Mouse (Mus musculus) lung, adult 2 months (tissue): ENCODE data around the gene Snx29. TPM values are rescaled to one million over a fixed set of nuclear protein-coding genes. Genes with fewer than 3 reads are reported as not detected.
A peak's percentile ranks its signal among the peaks of the same experiment; 100 is the strongest.
"Not testable (repeated sequence)": the region's sequence is repeated elsewhere in the genome, so short reads cannot be mapped to it uniquely, and the experiment has no call there.

Experiments
- DNase-seq: peaks from one replicate; pipeline ENCODE4 v3.0.0; 2022
- H3K4me1 ChIP-seq: fragments of 200-500 bp; 2 replicates; pipeline ENCODE4 v1.6.1; 2011; ENCODE audit warnings: low read length; ENCODE audit not compliant: control insufficient read depth, insufficient read depth
- H3K4me3 ChIP-seq: fragments of 200-500 bp; replicated peaks from 2 replicates; pipeline ENCODE3; 2011; ENCODE audit warnings: low read depth, mild to moderate bottlenecking, control low read depth, low read length; ENCODE audit errors: extremely low read depth
- CTCF ChIP-seq: fragments of 200-500 bp; IDR thresholded peaks from 2 replicates; pipeline ENCODE4 v1.5.1; 2011; ENCODE audit warnings: mild to moderate bottlenecking, low read length, control low read depth; ENCODE audit not compliant: insufficient read depth
- POLR2A ChIP-seq: fragments of 200-500 bp; IDR thresholded peaks from 2 replicates; pipeline ENCODE4 v1.6.1; 2011; ENCODE audit warnings: low read depth, mild to moderate bottlenecking, control low read depth, low read length, borderline replicate concordance; ENCODE audit errors: extremely low read depth
- WGBS: fragments of 180-500 bp; shearing (Covaris S2); methylation state at CpG from one replicate; pipeline ENCODE4 v1.1.7; 2018; 5-methylcytosine and 5-hydroxymethylcytosine counted together
- polyA plus RNA-seq: library from polyadenylated mRNA; depleted of rRNA; stranded (reverse); fragments of >200 nt; gene quantifications from 2 replicates; pipeline ENCODE4 v1.2.3, GENCODE M21; 2012

Gene Snx29
- polyA plus RNA-seq, 1 experiment, result 10.6 TPM

DNA sequence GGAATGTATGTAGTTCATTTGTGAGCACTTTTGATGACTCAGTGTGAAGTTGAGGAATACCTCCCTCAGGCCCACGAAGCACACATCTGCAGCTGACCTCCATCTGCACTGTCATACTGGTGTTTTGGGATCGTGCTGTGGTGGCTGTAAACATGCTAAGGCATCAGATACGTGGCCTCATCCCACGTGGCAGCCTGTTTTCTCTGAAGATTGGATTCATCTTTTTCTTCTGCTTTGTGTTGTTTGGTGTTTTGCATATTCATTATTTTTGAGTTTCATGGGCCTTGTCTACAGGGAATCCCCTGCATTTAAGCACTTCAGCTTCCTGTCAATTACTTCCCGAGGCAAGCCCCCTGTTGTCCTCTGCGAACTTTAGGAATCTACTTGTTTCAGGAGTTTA is 246.4 kb downstream of the Snx29 start:
- no peaks in the 10 kb centered on the region; the same call in 1 of the 2 replicates for H3K4me1 ChIP-seq
- H3K4me3 ChIP-seq, result no peak overlapping the region
- no peak for DNase-seq
- WGBS, result 83% methylated on average over 6 of the region's 6 CpGs
- TF ChIP-seq POLR2A (no peak), CTCF (no peak)

DNA sequence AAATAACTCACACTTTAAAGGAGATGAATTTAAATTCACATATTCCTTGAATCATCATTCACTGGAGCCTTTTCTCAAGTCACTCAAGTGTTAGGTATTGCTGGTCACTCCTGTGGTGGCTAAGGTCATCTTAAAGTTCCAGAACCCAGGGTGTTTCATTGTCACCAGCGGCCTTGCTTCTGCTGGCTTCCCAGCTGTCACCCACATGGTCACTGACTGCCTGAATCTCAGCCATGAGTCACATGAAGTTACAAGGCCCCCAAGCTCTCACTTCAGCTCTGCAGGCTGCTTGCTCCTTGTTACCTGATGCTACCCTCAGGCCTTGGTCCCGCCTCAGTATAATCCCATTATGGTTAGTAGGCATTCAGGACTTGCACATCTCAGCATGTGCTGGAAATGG is 247.4 kb downstream of the Snx29 start:
- 93% methylated on average over 2 of the region's 2 CpGs for WGBS
- no peak for TF ChIP-seq POLR2A
- no peak for TF ChIP-seq CTCF
- no peak for DNase-seq
- no peak overlapping the region for H3K4me3 ChIP-seq
- no peaks in the 10 kb centered on the region; the same call in 1 of the 2 replicates for H3K4me1 ChIP-seq

DNA sequence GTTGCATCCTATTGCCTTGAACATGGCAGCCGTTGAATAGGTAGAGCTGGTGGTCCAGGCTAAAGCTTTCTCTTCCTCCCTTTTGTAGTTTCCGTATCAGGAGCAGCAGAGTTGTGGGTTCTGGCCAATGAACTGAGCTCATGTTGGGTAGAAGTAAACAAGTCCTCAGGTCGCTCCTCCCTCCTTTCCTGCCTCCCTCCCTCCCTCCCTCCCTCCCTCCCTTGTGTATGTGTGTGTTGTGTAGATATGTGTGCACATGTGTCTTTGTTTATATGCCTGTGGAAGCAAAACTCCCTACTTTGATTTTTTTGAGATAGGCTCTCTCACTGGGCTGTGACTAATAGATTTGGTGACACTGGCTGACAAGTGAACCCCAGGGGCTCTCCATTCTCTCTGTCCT is 251.8 kb downstream of the Snx29 start:
- WGBS, result 73% methylated on average over 3 of the region's 3 CpGs
- TF ChIP-seq POLR2A, result no peak
- TF ChIP-seq CTCF, result no peak
- no peak for DNase-seq
- Histone ChIP-seq H3K4me3 (no peak overlapping the region), H3K4me1 (no peaks in the 10 kb centered on the region)

DNA sequence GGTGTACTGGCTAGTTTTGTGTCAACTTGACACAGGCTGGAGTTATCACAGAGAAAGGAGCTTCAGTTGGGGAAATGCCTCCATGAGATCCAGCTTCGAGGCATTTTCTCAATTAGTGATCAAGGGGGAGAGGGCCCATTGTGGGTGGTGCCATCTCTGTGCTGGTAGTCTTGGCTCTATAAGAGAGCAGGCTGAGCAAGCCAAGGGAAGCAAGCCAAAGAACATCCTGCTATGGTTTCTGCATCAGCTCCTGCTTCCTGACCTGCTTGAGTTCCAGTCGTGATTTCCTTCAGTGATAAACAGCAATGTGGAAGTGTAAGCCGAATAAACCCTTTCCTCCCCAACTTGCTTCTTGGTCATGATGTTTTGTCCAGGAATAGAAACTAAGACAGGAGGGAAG is 253.0 kb downstream of the Snx29 start:
- not testable (repeated sequence) for DNase-seq, H3K4me3 ChIP-seq, H3K4me1 ChIP-seq
- WGBS, result 37% methylated on average over 3 of the region's 3 CpGs

DNA sequence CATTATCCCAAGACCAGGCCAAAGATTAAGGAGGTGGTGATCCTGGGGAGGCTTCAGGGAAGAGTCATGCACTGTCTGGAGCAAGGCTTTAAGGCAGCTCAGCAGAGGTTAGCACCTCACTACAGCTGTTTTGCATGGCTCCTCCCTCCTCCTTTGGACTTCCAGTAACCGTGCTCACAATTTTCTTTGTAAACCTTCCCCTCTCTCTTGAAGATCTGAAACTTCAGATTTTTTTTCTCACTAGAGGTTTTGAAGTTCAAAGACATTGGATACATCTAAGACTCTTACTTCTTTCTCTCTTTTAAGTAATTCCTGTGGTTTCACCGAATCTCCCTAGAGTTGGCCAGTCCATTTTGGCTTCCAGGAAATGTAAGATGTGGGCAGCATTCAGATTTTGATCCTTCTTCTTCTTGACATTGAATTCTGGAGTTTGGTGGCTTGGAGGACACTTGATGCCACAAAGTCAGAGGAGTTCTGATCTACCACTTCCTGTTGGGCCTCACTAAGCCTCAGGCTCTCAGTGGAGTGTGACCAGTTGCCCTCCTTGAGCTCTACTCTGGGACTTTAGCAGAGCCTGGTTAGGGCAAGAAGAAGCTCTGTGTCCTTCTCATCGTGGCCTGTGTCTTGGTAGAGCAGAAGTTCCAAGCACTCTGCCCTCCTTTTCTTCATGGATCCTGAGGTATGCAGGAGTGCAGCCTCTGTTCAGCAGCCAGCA is 255.0 kb downstream of the Snx29 start:
- 66% methylated on average over 3 of the region's 3 CpGs for whole genome bisulfite sequencing

DNA sequence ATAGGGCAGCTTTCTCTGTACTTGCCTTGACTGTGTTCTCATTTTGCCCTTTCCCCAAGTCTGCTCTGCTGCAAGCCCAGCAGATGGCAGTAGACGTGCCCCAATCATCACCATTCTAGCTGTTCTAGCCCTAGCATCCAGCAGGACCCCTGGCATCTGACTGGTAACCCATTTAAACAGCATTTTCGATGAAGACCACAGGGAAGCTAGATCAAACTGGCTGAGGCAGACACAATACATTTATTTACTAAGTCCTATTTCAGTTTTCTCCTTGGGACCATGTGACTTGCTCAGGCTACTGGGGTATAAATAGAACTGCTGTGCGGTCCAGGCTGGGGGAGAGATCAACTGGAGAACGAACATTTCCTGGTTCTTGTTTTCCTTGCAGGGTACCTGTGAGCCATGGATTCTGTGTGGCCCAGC is 257.0 kb downstream of the Snx29 start:
- peak; percentile 72 for TF ChIP-seq CTCF
- no peak for TF ChIP-seq POLR2A
- WGBS, result 43% methylated on average over 4 of the region's 4 CpGs
- DNase-seq, result no peak
- no peak overlapping the region for H3K4me3 ChIP-seq
- H3K4me1 ChIP-seq, result no peaks in the 10 kb centered on the region

More for the DNA sequence above, 255.0 kb downstream of the Snx29 start:
- Histone ChIP-seq H3K4me3 (no peak overlapping the region), H3K4me1 (no peaks in the 10 kb centered on the region)
- DNase-seq, result no peak
- TF ChIP-seq POLR2A, result no peak
- TF ChIP-seq CTCF, result no peak

DNA sequence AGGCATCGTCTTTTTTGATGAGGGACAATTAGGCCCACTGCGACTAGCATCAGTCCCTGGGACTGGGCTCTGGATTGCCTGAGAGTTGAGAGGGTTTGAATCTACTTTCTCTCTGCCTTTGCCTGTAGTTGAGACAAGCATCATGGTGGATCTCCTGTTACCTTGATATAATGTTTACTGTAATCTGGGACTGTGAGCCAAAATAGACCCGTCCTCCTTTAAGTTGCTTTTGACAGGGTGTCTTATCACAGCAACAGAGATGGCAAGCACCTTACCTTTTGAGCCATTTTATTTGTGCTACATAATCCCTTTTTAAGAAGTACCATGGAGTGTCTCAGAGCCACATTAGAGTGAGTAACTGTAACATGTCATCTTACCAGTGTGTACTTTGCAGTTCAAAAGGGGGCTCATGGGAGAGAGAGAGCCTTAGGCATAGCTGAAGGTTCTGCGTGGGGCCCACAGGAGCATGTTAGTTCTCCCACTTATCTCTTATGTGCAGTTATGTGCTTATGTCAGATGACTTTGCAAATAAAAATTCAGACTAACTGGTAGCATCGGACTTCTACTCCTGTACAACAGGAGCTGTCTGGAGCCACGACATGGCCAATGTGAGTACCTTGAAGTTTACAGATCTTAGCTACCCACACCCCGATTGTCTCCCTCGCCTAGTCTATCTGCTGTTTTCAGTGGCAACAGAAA is 261.4 kb downstream of the Snx29 start:
- TF ChIP-seq CTCF (no peak), POLR2A (no peak)
- no peak for DNase-seq
- WGBS, result 90% methylated on average over 8 of the region's 8 CpGs
- Histone ChIP-seq H3K4me1 (no peaks in the 10 kb centered on the region), H3K4me3 (no peak overlapping the region)

DNA sequence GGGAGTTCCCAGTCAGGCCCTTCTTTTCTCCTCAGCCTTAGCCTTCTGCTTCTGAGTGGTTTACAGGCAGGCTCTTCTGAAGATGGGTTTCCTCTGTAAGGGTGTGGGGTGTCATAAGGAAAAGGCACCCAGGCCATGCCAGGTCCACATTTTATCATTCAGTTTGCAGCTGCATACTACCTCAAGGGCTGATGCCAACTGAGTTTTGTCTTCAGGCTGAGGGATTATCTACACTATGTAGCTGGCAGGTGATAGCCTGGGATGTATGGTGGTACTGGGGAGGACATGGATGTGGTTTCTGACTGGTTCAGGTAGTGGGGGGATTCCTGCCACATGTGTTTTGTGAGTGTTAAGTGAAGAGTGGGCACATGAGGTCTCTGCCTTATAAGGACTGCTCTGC is 266.0 kb downstream of the Snx29 start:
- no peak overlapping the region for H3K4me3 ChIP-seq
- no peak for TF ChIP-seq POLR2A
- no peak for TF ChIP-seq CTCF
- H3K4me1 ChIP-seq, result no peaks in the 10 kb centered on the region

DNA sequence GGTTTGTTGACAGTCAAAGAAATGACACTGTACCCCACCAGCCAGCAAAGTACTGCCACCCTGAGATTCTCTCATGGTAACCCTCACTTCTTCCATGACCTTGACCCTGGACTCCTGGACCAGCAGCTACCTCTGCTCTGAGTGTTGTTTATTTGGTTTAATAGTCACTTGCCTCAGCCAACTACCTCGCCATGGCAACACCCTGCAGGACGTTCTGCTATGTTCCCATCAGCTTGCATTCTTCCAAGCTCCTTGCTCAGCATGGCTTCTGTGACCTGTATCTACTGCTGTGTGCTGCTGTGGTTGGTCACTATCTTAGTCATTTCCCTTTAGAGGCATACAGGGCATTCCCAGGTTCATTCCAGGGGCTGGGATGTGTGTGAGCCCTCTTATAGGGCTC is 266.6 kb downstream of the Snx29 start:
- no peak for DNase-seq
- H3K4me1 ChIP-seq, result no peaks in the 10 kb centered on the region
- WGBS, result 57% methylated on average over 2 of the region's 2 CpGs
- TF ChIP-seq POLR2A, result no peak
- no peak for TF ChIP-seq CTCF
- H3K4me3 ChIP-seq, result no peak overlapping the region

More for the DNA sequence above, 266.0 kb downstream of the Snx29 start:
- DNase-seq, result no peak
